Mouse (Mus musculus) intestine, embryonic 14.5 days (tissue): ENCODE data around the gene Fgfr2. TPM values are rescaled to one million over a fixed set of nuclear protein-coding genes. Genes with fewer than 3 reads are reported as not detected.
A peak's percentile ranks its signal among the peaks of the same experiment; 100 is the strongest.

Experiments
- ATAC-seq: fragments of 200-750 bp; cut with Nextera tagmentation; replicated peaks from 2 replicates; pipeline ENCODE4 v1.8.0; 2017; ENCODE audit warnings: low read depth, moderate number of reproducible peaks, moderate TSS enrichment, moderate library complexity; ENCODE audit not compliant: low FRiP score, low TSS enrichment
- DNase-seq: peaks from one replicate; pipeline ENCODE4 v3.0.0-alpha.2; 2018; ENCODE audit warnings: low spot score
- H3K27ac ChIP-seq: fragments of 300-500 bp; sonication (generic); 2 replicates; pipeline ENCODE4 v1.5.1; 2014; ENCODE audit warnings: low read depth, mild to moderate bottlenecking, control low read depth
- H3K27me3 ChIP-seq: fragments of 300-500 bp; sonication (generic); replicated peaks from 2 replicates; pipeline ENCODE4 v1.6.1; 2014; ENCODE audit warnings: low read length, control low read depth; ENCODE audit not compliant: control insufficient read depth, insufficient read depth
- H3K36me3 ChIP-seq: fragments of 300-500 bp; sonication (generic); 2 replicates; pipeline ENCODE4 v1.6.1; 2014; ENCODE audit warnings: low read length, control low read depth; ENCODE audit not compliant: control insufficient read depth, insufficient read depth
- H3K4me1 ChIP-seq: fragments of 300-500 bp; sonication (generic); replicated peaks from 2 replicates; pipeline ENCODE4 v1.6.1; 2014; ENCODE audit warnings: low read length, control low read depth, mixed read lengths; ENCODE audit not compliant: control insufficient read depth, insufficient read depth
- H3K4me2 ChIP-seq: fragments of 300-500 bp; sonication (generic); 2 replicates; pipeline ENCODE4 v1.6.1; 2014; ENCODE audit warnings: low read length
- H3K4me3 ChIP-seq: fragments of 300-500 bp; sonication (generic); 2 replicates; pipeline ENCODE4 v1.5.1; 2014; ENCODE audit warnings: low read depth, low read length, control low read depth, mixed read lengths
- H3K9ac ChIP-seq: fragments of 300-500 bp; sonication (generic); 2 replicates; pipeline ENCODE4 v1.6.1; 2014; ENCODE audit warnings: mild to moderate bottlenecking, low read length
- H3K9me3 ChIP-seq: fragments of 300-500 bp; sonication (generic); 2 replicates; pipeline ENCODE4 v1.6.1; 2016; ENCODE audit warnings: low read length, control low read depth; ENCODE audit not compliant: control insufficient read depth
- WGBS: fragments of 180-500 bp; shearing (Covaris S2); extraction: QIAGEN DNeasy Blood & Tissue Kit; methylation state at CpG from one replicate; pipeline ENCODE4 v1.1.7; 2014; 5-methylcytosine and 5-hydroxymethylcytosine counted together
- polyA plus RNA-seq: library from polyadenylated mRNA; unstranded; fragments of >200 nt; fragmentation: Nextera tagmentation; extraction: Ambion mirVana; gene quantifications from 2 replicates; pipeline ENCODE4 v1.2.1, GENCODE M21; 2014

The Fgfr2 gene
- polyA plus RNA-seq, 1 experiment from 2014 or later: 105 TPM

DNA sequence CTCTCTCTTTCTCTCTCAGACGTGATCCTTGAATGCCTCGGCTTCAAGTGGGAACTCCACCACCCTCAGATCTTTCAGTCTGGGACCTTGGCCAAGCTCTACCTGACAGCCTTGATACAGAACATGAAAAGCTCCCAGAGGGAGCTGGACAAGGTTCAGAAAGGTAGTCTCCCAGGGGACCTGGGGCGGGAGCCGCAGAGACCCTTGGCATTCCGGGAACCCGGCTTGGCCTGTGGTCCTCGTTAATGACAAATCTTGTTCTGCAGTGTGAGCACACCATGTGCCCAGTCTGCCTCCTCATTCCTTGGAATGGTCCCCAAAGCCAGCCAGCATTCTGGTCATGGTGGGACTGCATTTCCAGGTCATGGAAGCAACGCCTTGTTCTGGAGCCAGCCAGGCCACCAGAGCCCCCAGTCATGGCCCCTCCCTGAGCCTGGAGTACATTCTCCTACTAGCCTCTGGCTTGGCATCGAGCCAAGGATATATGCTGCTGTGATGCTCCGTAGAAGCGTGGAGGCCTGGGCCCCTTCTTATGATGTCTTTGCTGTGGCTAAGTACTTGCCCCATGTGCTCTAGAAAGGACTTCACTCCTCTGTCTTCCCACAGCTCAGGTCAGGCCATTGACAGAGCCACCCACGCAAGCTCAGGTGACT, 2337.1 kb downstream of the Fgfr2 start:
- Histone ChIP-seq H3K4me3 (no peak overlapping the region), H3K36me3 (no peaks in the 10 kb centered on the region), H3K27ac (no peak overlapping the region), H3K27me3 (no peaks in the 10 kb centered on the region), H3K9me3 (no peaks in the 10 kb centered on the region), H3K4me1 (peaks cover 7% of the 10 kb centered on the region; the same call in 1 of the 2 replicates), H3K4me2 (no peak overlapping the region), H3K9ac (no peak overlapping the region)
- 64% methylated on average over 12 of the region's 12 CpGs for WGBS
- DNase-seq (no peak), ATAC-seq (0 out of 2 replicates have a peak, but pooled peaks have one; percentile 34)

DNA sequence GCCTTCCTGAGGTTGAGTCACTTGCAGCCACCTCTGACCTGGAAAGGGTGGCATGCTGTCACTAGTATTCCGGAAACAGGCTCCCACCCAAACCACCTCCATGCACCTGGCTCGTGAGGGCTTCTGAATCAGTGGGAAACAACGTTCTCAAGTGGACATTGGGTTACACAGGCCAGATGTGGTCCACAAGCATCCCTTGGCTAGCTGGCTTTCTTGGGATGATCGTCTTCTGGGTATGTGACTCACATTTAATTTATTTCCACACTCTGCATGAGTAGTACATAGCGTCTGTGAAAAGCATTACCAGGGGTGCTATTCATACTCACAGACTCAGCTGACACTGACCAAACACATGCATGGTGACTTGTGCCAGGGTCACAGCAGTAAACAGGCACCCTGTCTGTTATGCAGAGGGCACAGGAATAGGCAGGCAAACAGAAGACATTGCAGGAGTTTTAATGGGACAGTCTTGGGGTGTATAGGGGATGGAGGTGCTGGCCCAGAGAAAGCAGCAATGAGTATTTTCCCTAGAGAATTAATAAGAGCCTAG, 2340.6 kb downstream of the Fgfr2 start:
- DNase-seq (no peak), ATAC-seq (no peak)
- Histone ChIP-seq H3K4me3 (no peak overlapping the region), H3K9ac (no peak overlapping the region), H3K36me3 (no peaks in the 10 kb centered on the region), H3K4me2 (no peak overlapping the region), H3K9me3 (no peaks in the 10 kb centered on the region), H3K27ac (no peak overlapping the region), H3K27me3 (no peaks in the 10 kb centered on the region), H3K4me1 (peaks cover 7% of the 10 kb centered on the region; the same call in 1 of the 2 replicates)
- 53% methylated on average over 5 of the region's 5 CpGs for WGBS

DNA sequence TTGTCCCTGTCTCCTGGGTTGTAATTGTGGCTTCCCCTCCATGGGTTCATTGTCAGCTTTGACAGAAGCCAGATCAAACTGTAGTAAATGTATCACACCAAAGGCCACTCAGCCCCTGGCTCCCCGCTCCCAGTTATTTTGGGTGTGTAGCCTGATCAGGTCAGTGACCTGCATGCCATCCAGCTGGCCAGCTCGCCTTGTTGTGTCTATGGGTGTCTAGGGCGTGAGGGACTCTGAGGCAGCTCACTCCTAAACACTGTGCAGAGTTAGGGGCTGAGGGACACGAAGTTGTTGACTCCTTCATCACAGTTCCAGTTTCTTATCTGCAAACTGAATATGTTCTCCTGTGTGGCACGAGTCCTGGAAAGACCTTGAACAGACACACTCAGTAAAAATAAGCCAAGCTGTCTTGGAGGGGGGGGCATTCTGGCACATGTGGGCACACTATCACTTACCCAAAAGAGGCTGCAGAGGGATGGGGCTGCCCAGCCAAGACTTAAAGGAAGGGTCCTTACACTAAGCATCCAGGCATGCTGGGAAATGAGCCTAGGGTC, 2342.2 kb downstream of the Fgfr2 start:
- H3K4me2 ChIP-seq: no peak overlapping the region
- peaks cover under 1% of the 10 kb centered on the region; the same call in 1 of the 2 replicates for H3K4me1 ChIP-seq
- no peak overlapping the region for H3K4me3 ChIP-seq
- no peak for ATAC-seq
- no peaks in the 10 kb centered on the region for H3K9me3 ChIP-seq
- no peak overlapping the region for H3K27ac ChIP-seq
- no peak for DNase-seq
- H3K27me3 ChIP-seq: no peaks in the 10 kb centered on the region
- H3K36me3 ChIP-seq: no peaks in the 10 kb centered on the region
- no peak overlapping the region for H3K9ac ChIP-seq
- 33% methylated on average over 5 of the region's 5 CpGs for WGBS

DNA sequence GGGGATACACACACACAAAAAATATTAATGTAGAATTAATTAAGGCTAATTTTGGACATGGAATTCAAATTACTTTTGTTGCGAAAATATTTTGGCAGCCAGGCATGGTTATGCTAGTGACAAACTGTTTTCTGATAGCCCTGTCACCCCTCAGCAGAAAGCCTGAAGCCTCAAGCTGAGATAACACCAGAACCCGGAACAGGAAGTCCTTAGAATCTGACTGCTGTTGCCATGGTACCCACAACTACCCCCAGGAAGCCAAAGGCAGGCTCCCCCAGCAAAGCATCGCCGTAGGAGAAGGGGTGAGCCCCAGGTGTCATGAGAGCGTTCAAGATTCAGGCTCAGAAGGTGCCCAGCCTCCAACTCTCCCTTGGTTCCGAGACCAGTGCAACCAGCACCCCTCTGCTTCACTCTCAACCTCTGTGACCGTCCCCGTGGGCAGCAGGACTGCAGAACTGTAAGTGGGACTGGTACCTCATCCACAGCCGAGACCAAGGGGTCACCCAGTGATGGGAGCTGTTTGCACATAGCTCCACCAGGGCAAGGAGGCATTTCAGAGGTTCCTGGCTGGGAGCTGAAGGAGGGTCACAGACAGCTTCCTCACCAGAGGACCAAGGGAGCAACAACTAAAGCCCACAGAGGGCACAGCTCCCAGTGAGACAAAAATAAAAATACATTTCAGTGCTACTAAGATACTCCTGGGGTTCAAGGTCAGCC, 2349.1 kb downstream of the Fgfr2 start, which contains the start of gene Btbd16:
Gene Btbd16, plus strand, starts transcription at position 156 of the 717 bp plus-strand sequence.
- no peaks in the 10 kb centered on the region for H3K36me3 ChIP-seq
- ATAC-seq (no peak), DNase-seq (no peak)
- H3K27ac ChIP-seq: no peak within 1 kb of the TSS
- WGBS: 55% methylated on average over 9 of the region's 9 CpGs
- H3K4me2 ChIP-seq: no peak within 1 kb of the TSS
- H3K9me3 ChIP-seq: no peaks in the 10 kb centered on the region
- H3K9ac ChIP-seq: no peak within 1 kb of the TSS
- no peaks in the 10 kb centered on the region for H3K27me3 ChIP-seq
- no peaks in the 10 kb centered on the region for H3K4me1 ChIP-seq
- H3K4me3 ChIP-seq: no peak within 1 kb of the TSS

GRCm38 (mm10) chr7:130773171-130773830, 2349.8 kb downstream of the Fgfr2 start:
- Histone ChIP-seq H3K27ac (no peak overlapping the region), H3K4me3 (no peak overlapping the region), H3K4me2 (no peak overlapping the region), H3K9ac (no peak overlapping the region), H3K36me3 (no peaks in the 10 kb centered on the region), H3K9me3 (no peaks in the 10 kb centered on the region), H3K4me1 (no peaks in the 10 kb centered on the region), H3K27me3 (no peaks in the 10 kb centered on the region)
- DNase-seq: peak; percentile 65
- no peak for ATAC-seq
- 65% methylated on average over 11 of the region's 11 CpGs for WGBS

GRCm38 (mm10) chr7:130770707-130771106, 2352.4 kb downstream of the Fgfr2 start:
- peak; percentile 89 for DNase-seq
- Histone ChIP-seq H3K4me2 (no peak overlapping the region), H3K36me3 (peaks cover under 1% of the 10 kb centered on the region; the same call in 1 of the 2 replicates), H3K9ac (no peak overlapping the region), H3K27ac (no peak overlapping the region), H3K27me3 (no peaks in the 10 kb centered on the region), H3K9me3 (no peaks in the 10 kb centered on the region), H3K4me3 (no peak overlapping the region), H3K4me1 (no peaks in the 10 kb centered on the region)
- 27% methylated on average over 3 of the region's 3 CpGs for WGBS
- ATAC-seq: no peak

- Histone ChIP-seq H3K4me1 (no peaks in the 10 kb centered on the region), H3K27ac (no peak overlapping the region), H3K27me3 (no peaks in the 10 kb centered on the region), H3K9ac (no peak overlapping the region), H3K9me3 (no peaks in the 10 kb centered on the region), H3K4me2 (no peak overlapping the region), H3K36me3 (peaks cover 21% of the 10 kb centered on the region), H3K4me3 (no peak overlapping the region)
- DNase-seq (no peak), ATAC-seq (no peak)
- WGBS: 87% methylated on average over 4 of the region's 4 CpGs
These were observed 2355.0 kb downstream of the Fgfr2 start for GRCm38 (mm10) chr7:130768151-130768550.

DNA sequence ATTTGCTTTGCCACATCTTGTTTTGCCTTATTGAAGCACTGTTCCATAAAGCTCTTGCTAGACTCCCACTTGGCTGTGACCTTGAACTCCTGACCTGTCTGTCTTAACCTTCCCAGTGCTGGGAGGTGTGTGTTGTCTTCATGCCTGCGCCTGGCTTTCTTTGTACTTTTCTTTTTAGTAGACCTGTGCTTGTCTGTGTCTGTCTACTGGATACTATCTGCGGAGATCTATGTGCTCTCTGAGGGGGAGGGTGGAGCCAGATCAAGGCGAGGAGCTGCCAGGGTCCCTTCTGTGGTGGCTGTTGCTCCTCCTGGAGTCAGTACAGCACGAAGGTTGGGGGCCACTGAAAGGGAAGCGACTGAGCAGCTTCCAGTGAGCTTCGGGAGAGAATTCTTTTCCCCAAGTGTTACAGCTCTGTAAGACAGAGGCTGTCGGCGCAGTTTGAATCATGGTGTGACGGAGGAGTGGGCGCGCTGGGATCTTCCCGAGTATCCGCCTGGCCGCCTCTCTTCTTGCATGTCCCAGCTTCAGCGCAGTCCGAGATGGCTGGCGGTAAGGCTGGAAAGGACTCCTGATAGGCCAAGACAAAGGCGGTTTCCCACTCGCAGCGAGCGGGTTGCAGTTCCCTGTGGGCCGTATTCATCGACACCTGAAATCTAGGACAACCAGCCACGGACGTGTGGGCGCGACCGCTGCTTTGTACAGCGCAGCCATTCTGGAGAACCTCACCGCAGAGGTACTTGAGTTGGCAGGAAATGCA, 2356.6 kb downstream of the Fgfr2 start:
- DNase-seq (no peak), ATAC-seq (no peak)
- Histone ChIP-seq H3K9me3 (no peaks in the 10 kb centered on the region), H3K4me3 (no peak overlapping the region), H3K9ac (peak overlapping the region; percentile 27; the same call in 1 of the 2 replicates), H3K4me2 (no peak overlapping the region), H3K27ac (no peak overlapping the region), H3K36me3 (peaks cover 22% of the 10 kb centered on the region), H3K4me1 (0 out of 2 replicates have a peak, but pooled peaks cover 2% of the 10 kb centered on the region), H3K27me3 (no peaks in the 10 kb centered on the region)
- 61% methylated on average over 30 of the region's 30 CpGs for WGBS
